Mouse (Mus musculus) midbrain, embryonic 16.5 days (tissue): ENCODE results near the gene Senp1. TPM values are rescaled to one million over a fixed set of nuclear protein-coding genes. Genes with fewer than 3 reads are reported as not detected.

Experiments used
- ATAC-seq: fragments of 200-750 bp; cut with Nextera tagmentation; 2 replicates; pipeline ENCODE4 v1.8.0; 2017; ENCODE audit warnings: moderate TSS enrichment
- H3K27ac ChIP-seq: fragments of 300-500 bp; sonication (generic); 2 replicates; pipeline ENCODE4 v1.5.1; 2014; ENCODE audit warnings: mild to moderate bottlenecking, low read length, mixed read lengths
- H3K27me3 ChIP-seq: fragments of 300-500 bp; sonication (generic); 2 replicates; pipeline ENCODE4 v1.6.1; 2014; ENCODE audit warnings: low read depth, low read length, mixed read lengths; ENCODE audit not compliant: control insufficient read depth, insufficient read depth
- H3K36me3 ChIP-seq: fragments of 300-500 bp; sonication (generic); 2 replicates; pipeline ENCODE4 v1.6.1; 2014; ENCODE audit warnings: mild to moderate bottlenecking, low read length, moderate library complexity, mixed read lengths; ENCODE audit not compliant: control insufficient read depth, insufficient read depth
- H3K4me1 ChIP-seq: fragments of 300-500 bp; sonication (generic); 2 replicates; pipeline ENCODE4 v1.6.1; 2014; ENCODE audit warnings: mild to moderate bottlenecking, low read length, mixed read lengths; ENCODE audit not compliant: control insufficient read depth, insufficient read depth
- H3K4me2 ChIP-seq: fragments of 300-500 bp; sonication (generic); 2 replicates; pipeline ENCODE4 v1.6.1; 2014; ENCODE audit warnings: mild to moderate bottlenecking, low read length, mixed read lengths
- H3K4me3 ChIP-seq: fragments of 300-500 bp; sonication (generic); 2 replicates; pipeline ENCODE4 v1.5.1; 2014; ENCODE audit warnings: low read depth, mild to moderate bottlenecking, low read length, moderate library complexity, mixed read lengths
- H3K9ac ChIP-seq: fragments of 300-500 bp; sonication (generic); 2 replicates; pipeline ENCODE4 v1.6.1; 2014; ENCODE audit warnings: low read depth, low read length, mixed read lengths
- H3K9me3 ChIP-seq: fragments of 300-500 bp; sonication (generic); replicated peaks from 2 replicates; pipeline ENCODE4 v1.6.1; 2014; ENCODE audit warnings: mild to moderate bottlenecking, low read length, mixed read lengths; ENCODE audit not compliant: control insufficient read depth, poor library complexity, severe bottlenecking
- WGBS: fragments of 180-500 bp; shearing (Covaris S2); extraction: QIAGEN DNeasy Blood & Tissue Kit; methylation state at CpG from one replicate; pipeline ENCODE4 v1.1.7; 2014; 5-methylcytosine and 5-hydroxymethylcytosine counted together
- polyA plus RNA-seq: library from polyadenylated mRNA; unstranded; fragments of >200 nt; fragmentation: Nextera tagmentation; extraction: Ambion mirVana; gene quantifications from 2 replicates; pipeline ENCODE4 v1.2.1, GENCODE M21; 2015

Gene Senp1
- polyA plus RNA-seq, 1 experiment from 2014 or later, result 20.8 TPM

DNA sequence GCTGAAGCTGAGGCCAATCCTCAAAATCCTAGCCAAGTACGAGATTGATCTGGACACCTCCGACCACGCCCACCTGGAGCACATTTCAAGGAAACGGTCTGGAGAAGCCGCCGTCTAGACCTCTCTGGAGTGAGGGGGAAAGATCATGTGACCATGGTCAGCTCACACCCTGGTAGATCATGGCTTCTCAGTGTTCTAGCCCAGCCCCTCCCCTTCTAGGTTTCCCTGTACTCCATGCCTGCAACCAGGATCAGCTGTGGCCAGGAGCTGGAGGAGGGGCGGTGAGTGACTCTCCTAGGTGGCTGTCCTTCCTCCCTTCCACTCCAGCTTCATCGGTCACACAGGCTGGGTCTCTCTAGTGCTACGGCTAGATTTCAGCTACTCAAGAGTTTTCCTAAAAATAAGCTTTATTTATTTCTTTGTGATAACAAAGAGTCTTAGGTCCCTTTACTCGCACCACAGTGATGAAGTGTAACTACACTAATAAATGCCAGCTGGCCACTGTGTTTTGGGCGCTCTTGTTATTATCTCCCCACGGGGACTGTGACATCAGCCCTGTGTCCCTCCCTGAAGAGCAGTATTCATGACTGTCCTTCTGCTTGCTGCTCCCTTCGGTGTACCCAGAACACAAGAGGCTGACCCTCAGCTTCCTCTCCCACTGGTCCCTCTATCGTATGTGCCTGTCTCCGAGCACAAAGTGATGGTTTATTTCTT, 38.6 kb upstream of the Senp1 start:
- no peaks in the 10 kb centered on the region for H3K4me1 ChIP-seq
- WGBS, result 92% methylated on average over 15 of the region's 15 CpGs
- peaks cover 59% of the 10 kb centered on the region for H3K36me3 ChIP-seq
- H3K9ac ChIP-seq, result no peak overlapping the region
- no peak overlapping the region for H3K4me2 ChIP-seq
- no peaks in the 10 kb centered on the region for H3K9me3 ChIP-seq
- no peak overlapping the region for H3K27ac ChIP-seq
- no peak overlapping the region for H3K4me3 ChIP-seq
- no peak for ATAC-seq
- no peaks in the 10 kb centered on the region for H3K27me3 ChIP-seq

DNA sequence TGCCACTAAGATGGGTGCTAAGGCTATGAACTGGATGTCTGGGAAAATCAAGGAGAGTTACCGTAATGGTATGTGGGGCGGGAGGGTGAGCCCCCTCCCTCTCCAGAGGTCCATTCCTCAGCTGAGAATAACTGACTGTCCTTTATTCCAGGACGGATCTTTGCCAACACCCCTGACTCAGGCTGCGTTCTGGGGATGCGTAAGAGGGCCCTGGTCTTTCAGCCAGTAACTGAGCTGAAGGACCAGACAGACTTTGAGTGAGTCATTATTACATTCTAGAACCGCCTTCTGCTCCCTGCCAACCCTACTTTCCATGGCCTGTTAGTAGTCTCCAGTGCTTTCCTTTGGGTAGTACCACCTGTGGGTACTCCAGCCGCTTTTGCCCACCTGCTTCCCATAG, 37.9 kb upstream of the Senp1 start:
- ATAC-seq, result no peak
- Histone ChIP-seq H3K4me2 (no peak overlapping the region), H3K4me1 (no peaks in the 10 kb centered on the region), H3K9ac (no peak overlapping the region), H3K9me3 (no peaks in the 10 kb centered on the region), H3K27ac (no peak overlapping the region), H3K27me3 (no peaks in the 10 kb centered on the region), H3K4me3 (no peak overlapping the region), H3K36me3 (peaks cover 53% of the 10 kb centered on the region)
- WGBS, result 94% methylated on average over 7 of the region's 7 CpGs

DNA sequence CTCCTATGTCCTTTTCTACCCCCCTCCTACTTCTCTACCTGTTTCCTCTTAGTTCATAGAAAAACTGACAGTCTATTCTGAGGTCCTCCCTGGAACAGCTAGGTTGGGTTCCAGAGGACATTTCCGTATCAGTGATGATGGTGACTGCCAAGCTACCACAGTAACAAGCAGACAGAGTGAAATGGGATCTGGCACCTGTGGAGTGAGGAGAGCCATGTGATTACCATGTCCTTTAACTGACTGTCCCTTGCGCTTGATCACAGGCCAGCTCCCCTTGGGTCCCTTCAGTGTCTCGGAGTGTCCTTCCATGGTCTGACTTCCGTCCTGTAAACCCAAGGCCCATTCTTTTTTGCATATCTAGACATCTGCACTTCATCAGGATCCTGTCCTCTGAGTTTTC, 37.5 kb upstream of the Senp1 start:
- WGBS, result 92% methylated on average over 4 of the region's 4 CpGs
- Histone ChIP-seq H3K27ac (no peak overlapping the region), H3K4me3 (no peak overlapping the region), H3K36me3 (peaks cover 49% of the 10 kb centered on the region), H3K4me1 (no peaks in the 10 kb centered on the region), H3K9me3 (no peaks in the 10 kb centered on the region), H3K9ac (no peak overlapping the region), H3K4me2 (no peak overlapping the region), H3K27me3 (no peaks in the 10 kb centered on the region)
- no peak for ATAC-seq

DNA sequence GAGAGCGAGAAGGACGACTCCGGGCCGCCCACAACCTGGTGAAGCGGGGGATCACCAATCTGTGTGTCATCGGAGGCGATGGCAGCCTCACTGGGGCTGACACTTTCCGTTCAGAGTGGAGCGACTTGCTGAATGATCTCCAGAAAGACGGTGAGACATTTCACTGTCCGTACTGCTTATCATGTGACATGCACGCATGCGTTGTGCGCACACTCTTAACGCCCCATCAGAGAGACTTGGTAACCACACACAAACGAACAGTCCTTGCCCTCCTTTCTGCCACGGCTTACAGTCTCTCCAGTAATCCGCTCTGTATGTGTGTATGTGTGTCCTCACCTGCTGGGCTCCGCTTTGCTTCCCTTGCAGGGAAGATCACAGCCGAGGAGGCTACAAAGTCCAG, 27.3 kb upstream of the Senp1 start:
- Histone ChIP-seq H3K27me3 (no peaks in the 10 kb centered on the region), H3K4me2 (no peak overlapping the region), H3K4me1 (no peaks in the 10 kb centered on the region), H3K27ac (no peak overlapping the region), H3K4me3 (no peak overlapping the region), H3K9me3 (no peaks in the 10 kb centered on the region), H3K36me3 (peaks cover 44% of the 10 kb centered on the region), H3K9ac (no peak overlapping the region)
- 94% methylated on average over 20 of the region's 20 CpGs for WGBS
- no peak for ATAC-seq

DNA sequence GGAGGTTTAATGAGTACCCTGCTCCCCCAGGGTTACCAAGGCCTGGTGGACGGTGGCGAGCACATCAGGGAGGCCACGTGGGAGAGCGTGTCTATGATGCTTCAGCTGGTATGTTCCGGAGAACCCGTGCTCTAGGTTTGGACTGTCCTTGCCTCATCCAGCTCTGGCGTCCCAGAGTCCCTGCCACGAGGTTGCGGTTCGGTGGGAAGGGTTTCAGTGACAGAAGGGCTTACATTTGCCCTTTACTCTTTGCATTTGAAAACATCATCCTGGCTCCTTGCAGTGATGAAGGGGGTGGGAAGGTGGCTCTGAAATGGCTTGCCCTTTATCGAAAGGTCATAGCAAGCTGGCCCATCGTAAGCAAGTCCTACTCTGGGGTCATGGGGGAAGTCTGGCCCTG, 25.8 kb upstream of the Senp1 start:
- no peak overlapping the region for H3K4me2 ChIP-seq
- H3K4me1 ChIP-seq, result no peaks in the 10 kb centered on the region
- H3K9ac ChIP-seq, result no peak overlapping the region
- H3K4me3 ChIP-seq, result no peak overlapping the region
- H3K9me3 ChIP-seq, result no peaks in the 10 kb centered on the region
- no peak for ATAC-seq
- H3K27me3 ChIP-seq, result no peaks in the 10 kb centered on the region
- 90% methylated on average over 12 of the region's 12 CpGs for WGBS
- peaks cover 37% of the 10 kb centered on the region for H3K36me3 ChIP-seq
- H3K27ac ChIP-seq, result no peak overlapping the region

DNA sequence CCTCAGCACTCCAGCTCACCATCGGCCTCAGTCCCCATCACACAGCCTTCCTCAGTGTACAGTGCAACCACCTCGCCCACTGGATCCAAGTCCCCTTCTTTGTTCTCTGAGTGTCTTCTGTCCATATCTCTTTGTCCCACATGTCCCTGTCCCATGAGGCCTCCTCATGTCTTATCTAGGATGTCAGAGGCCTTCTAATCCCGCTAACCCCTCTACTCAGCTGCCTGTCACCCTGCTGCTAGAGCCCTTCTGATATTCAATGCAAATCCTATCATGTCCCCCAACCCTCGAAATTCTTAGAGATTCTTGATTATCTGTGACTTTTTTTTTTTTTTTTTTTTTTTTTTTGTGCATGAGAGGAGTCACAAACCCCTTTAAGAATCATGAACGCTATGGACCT, 22.7 kb upstream of the Senp1 start:
- peaks cover 18% of the 10 kb centered on the region for H3K36me3 ChIP-seq
- H3K27me3 ChIP-seq, result no peaks in the 10 kb centered on the region
- ATAC-seq, result no peak
- H3K4me3 ChIP-seq, result no peak overlapping the region
- H3K4me1 ChIP-seq, result no peaks in the 10 kb centered on the region; the same call in 1 of the 2 replicates
- 71% methylated on average over 5 of the region's 5 CpGs for WGBS
- no peak overlapping the region for H3K9ac ChIP-seq
- no peak overlapping the region for H3K27ac ChIP-seq
- H3K4me2 ChIP-seq, result no peak overlapping the region
- no peaks in the 10 kb centered on the region for H3K9me3 ChIP-seq

DNA sequence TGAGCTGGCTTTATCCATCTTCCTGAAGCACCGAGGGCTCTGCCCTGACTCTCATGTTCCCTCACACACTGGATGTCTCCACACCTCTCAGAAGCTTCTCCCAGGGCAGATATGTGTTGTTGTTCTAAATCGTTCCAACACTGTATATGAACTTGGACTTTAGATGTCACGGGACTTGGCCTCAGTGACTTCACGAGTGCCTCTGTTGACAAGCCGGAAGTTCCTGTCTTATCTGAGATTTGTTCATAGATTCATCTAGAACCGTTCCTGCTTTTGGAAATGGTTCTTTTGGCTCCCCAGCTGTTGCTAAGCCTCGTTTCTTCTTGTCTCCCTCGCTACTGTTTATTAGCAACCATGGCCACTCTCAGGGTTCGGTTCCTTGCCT, 22.2 kb upstream of the Senp1 start:
- Histone ChIP-seq H3K27ac (no peak overlapping the region), H3K27me3 (no peaks in the 10 kb centered on the region), H3K4me1 (no peaks in the 10 kb centered on the region; the same call in 1 of the 2 replicates), H3K4me3 (no peak overlapping the region), H3K9me3 (no peaks in the 10 kb centered on the region), H3K36me3 (peaks cover 13% of the 10 kb centered on the region), H3K4me2 (no peak overlapping the region), H3K9ac (no peak overlapping the region)
- 93% methylated on average over 9 of the region's 9 CpGs for WGBS
- no peak for ATAC-seq

DNA sequence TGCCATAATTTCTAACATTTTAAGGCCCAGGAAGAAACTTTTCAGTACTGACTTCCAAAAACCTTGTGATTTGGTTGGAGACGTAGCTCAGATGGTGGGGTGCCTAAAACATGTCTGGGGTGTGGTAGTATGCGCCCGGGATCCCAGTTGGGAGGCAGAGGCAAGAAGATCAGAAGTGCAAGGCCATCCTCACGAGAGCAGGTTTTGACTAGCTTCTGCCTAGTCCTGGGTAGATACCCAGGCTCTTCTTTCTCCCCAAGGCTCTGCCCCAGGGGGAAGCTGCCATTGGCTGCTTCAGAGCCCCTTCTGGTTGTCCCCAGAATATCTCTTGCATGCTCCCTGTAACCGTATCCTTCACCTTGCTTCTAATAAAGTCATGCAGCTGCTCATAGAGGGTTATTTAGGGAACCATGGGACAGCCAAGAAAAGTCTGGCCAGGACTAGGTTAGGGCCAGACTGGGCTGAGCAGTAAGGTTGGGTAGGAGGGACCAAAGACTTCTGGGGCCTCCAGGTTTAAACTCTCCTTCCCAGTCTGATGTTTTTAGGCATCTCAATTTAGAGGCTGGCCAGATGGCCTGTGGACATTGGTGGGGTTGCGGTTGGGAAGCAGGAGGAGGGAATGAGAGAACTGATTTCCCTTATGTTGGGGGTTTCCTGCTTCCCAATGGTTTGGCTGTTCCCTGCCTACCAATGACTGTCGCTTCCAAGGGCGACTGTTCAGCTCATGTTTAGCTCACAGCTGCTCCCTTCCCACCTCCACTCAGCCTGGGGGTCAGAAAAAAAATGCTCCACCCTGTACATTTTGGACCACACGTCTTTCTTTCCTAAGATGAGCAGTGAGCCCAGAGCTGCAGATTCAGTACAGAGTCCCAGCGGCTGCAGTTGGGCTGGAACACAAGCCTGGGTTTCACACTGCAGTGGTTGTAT, 21.6 kb upstream of the Senp1 start:
- Histone ChIP-seq H3K4me3 (no peak overlapping the region), H3K27me3 (no peaks in the 10 kb centered on the region), H3K9me3 (no peaks in the 10 kb centered on the region), H3K9ac (no peak overlapping the region), H3K4me1 (peaks cover 4% of the 10 kb centered on the region), H3K36me3 (0 out of 2 replicates have a peak, but pooled peaks cover 9% of the 10 kb centered on the region), H3K27ac (no peak overlapping the region), H3K4me2 (no peak overlapping the region)
- no peak for ATAC-seq
- WGBS, result 89% methylated on average over 10 of the region's 10 CpGs
